Mouse (Mus musculus) C2C12 (cell line): ENCODE measurements around the gene Cox15. TPM values are rescaled to one million over a fixed set of nuclear protein-coding genes. Genes with fewer than 3 reads are reported as not detected.

ENCODE experiments used
- H3K27me3 ChIP-seq: one replicate; pipeline ENCODE4 v1.6.1; 2011; ENCODE audit not compliant: control insufficient read depth, insufficient read depth, insufficient read length
- H3K36me3 ChIP-seq: one replicate; pipeline ENCODE4 v1.6.1; 2011; ENCODE audit not compliant: control insufficient read depth, insufficient read depth
- H3K4me3 ChIP-seq: one replicate; pipeline ENCODE4 v1.5.1; 2011; ENCODE audit warnings: mild to moderate bottlenecking, control low read depth; ENCODE audit not compliant: poor library complexity, insufficient read depth, severe bottlenecking
- H3K79me2 ChIP-seq: one replicate; pipeline ENCODE4 v1.6.1; 2011; ENCODE audit not compliant: control insufficient read depth, insufficient read depth
- H3K79me3 ChIP-seq: one replicate; pipeline ENCODE4 v1.6.1; 2011; ENCODE audit warnings: low read depth, control low read depth
- H3ac ChIP-seq: one replicate; pipeline ENCODE3; 2011; ENCODE audit warnings: low read depth; ENCODE audit not compliant: control insufficient read depth, insufficient read length
- CEBPB ChIP-seq: IDR thresholded peaks from one replicate; pipeline ENCODE4 v1.6.1; 2011; ENCODE audit warnings: low read depth, mild to moderate bottlenecking, control low read depth, moderate library complexity
- CTCF ChIP-seq: IDR thresholded peaks from one replicate; pipeline ENCODE4 v1.5.1; 2011; ENCODE audit not compliant: control insufficient read depth, insufficient read depth, insufficient read length
- FOSL1 ChIP-seq: IDR thresholded peaks from one replicate; pipeline ENCODE4 v1.8.0; 2011; ENCODE audit warnings: mild to moderate bottlenecking, low read length; ENCODE audit not compliant: poor library complexity, insufficient read depth, severe bottlenecking
- MAX ChIP-seq: IDR thresholded peaks from one replicate; pipeline ENCODE4 v1.6.1; 2011; ENCODE audit warnings: mild to moderate bottlenecking, control low read depth
- MYOD1 ChIP-seq: IDR thresholded peaks from one replicate; pipeline ENCODE4 v1.6.1; 2011; ENCODE audit warnings: low read depth; ENCODE audit not compliant: control insufficient read depth, insufficient read length
- MYOG ChIP-seq: IDR thresholded peaks from one replicate; pipeline ENCODE4 v1.6.1; 2011; ENCODE audit not compliant: control insufficient read depth, insufficient read length; ENCODE audit errors: extremely low read depth
- USF1 ChIP-seq: IDR thresholded peaks from one replicate; pipeline ENCODE4 v1.6.1; 2011; ENCODE audit warnings: low read depth, mild to moderate bottlenecking, control low read depth, moderate library complexity
- polyA plus RNA-seq: library from polyadenylated mRNA; unstranded; fragments of >200 nt; fragmentation: generic; extraction: Trizol; gene quantifications from one replicate; pipeline ENCODE4 v1.2.1, GENCODE M21; 2012; ENCODE audit warnings: missing spikeins

Cox15 gene
- polyA plus RNA-seq, 1 experiment: 6.3 TPM

DNA sequence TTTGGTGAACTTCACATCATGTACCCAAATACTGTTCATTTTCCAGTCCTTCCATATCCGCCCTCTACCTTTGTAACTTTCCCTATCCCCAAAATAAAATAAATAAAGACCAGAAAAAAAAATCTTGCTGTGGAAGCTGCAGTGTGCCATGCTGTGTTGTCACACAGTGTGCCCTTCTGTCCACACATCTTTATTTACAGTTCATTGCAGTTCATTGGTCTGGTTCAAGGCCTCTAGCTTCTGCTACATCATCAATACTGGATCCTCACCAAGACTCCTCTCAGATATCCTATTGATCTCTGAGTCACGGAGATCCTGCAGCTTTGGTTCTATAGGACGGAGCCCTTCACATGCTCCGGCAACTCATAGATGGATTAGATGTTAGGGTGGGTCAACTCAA lies 39.7 kb upstream of the Cox15 start:
- no peaks in the 10 kb centered on the region for H3K36me3 ChIP-seq
- H3K27me3 ChIP-seq: peaks cover 29% of the 10 kb centered on the region
- no peak overlapping the region for H3ac ChIP-seq
- H3K4me3 ChIP-seq: no peak overlapping the region
- H3K79me3 ChIP-seq: no peaks in the 10 kb centered on the region
- H3K79me2 ChIP-seq: no peaks in the 10 kb centered on the region
- TF ChIP-seq FOSL1: no peak
- TF ChIP-seq CEBPB: no peak
- TF ChIP-seq USF1: no peak
- TF ChIP-seq MYOG: no peak
- no peak for TF ChIP-seq CTCF
- TF ChIP-seq MAX: no peak

DNA sequence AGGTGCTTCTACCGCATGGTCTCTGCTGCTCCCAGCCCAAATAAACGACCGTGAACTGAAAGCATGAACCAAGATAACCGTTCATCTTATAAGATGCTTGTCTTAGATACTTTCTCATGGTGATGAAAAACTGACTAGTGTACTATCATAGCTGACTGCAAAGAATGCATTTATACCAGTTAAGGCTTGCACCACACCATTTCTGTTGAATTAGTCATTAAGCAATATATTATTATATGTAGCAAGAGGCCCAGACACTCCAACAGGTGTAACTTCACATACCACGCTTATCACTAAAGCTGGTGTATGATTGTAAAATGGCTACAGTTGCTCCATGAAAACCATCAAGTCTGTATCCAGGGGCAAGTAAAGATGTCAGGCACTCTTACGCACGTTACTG lies 37.0 kb upstream of the Cox15 start:
- TF ChIP-seq MYOG: no peak
- no peak for TF ChIP-seq CEBPB
- no peak for TF ChIP-seq FOSL1
- no peak for TF ChIP-seq CTCF
- TF ChIP-seq MAX: no peak
- no peak for TF ChIP-seq USF1
- no peak for TF ChIP-seq MYOD1
- H3K79me3 ChIP-seq: no peaks in the 10 kb centered on the region
- peaks cover 33% of the 10 kb centered on the region for H3K27me3 ChIP-seq
- H3K4me3 ChIP-seq: no peak overlapping the region
- no peaks in the 10 kb centered on the region for H3K79me2 ChIP-seq
- H3ac ChIP-seq: no peak overlapping the region
- H3K36me3 ChIP-seq: no peaks in the 10 kb centered on the region

- H3K4me3 ChIP-seq: no peak overlapping the region
- peaks cover 29% of the 10 kb centered on the region for H3K27me3 ChIP-seq
- no peak overlapping the region for H3ac ChIP-seq
- TF ChIP-seq MYOG (no peak), MAX (no peak)
- no peaks in the 10 kb centered on the region for H3K79me2 ChIP-seq
- H3K79me3 ChIP-seq: no peaks in the 10 kb centered on the region
- H3K36me3 ChIP-seq: no peaks in the 10 kb centered on the region
Observed at GRCm38 (mm10) chr19:43786249-43787026, 33.6 kb upstream of the Cox15 start.

GRCm38 (mm10) chr19:43784761-43785160 lies 32.0 kb upstream of the Cox15 start:
- TF ChIP-seq USF1 (no peak), CEBPB (no peak), FOSL1 (no peak), MYOD1 (no peak), MAX (no peak), MYOG (no peak), CTCF (no peak)
- H3K27me3 ChIP-seq: peaks cover 24% of the 10 kb centered on the region
- H3K79me2 ChIP-seq: no peaks in the 10 kb centered on the region
- no peaks in the 10 kb centered on the region for H3K79me3 ChIP-seq
- H3ac ChIP-seq: no peak overlapping the region
- H3K4me3 ChIP-seq: no peak overlapping the region
- no peaks in the 10 kb centered on the region for H3K36me3 ChIP-seq

GRCm38 (mm10) chr19:43781980-43782379 lies 29.2 kb upstream of the Cox15 start, which contains the start of gene Abcc2:
TSS of gene Abcc2 (plus strand) at chr19:43782192.
- Histone ChIP-seq H3K4me3 (no peak within 1 kb of the TSS), H3ac (no peak within 1 kb of the TSS), H3K79me2 (no peaks in the 10 kb centered on the region), H3K79me3 (no peaks in the 10 kb centered on the region), H3K27me3 (peaks cover 19% of the 10 kb centered on the region), H3K36me3 (no peaks in the 10 kb centered on the region)
- TF ChIP-seq CEBPB (no peak), FOSL1 (no peak), CTCF (no peak), MYOD1 (no peak), MYOG (no peak), USF1 (no peak), MAX (no peak)

DNA sequence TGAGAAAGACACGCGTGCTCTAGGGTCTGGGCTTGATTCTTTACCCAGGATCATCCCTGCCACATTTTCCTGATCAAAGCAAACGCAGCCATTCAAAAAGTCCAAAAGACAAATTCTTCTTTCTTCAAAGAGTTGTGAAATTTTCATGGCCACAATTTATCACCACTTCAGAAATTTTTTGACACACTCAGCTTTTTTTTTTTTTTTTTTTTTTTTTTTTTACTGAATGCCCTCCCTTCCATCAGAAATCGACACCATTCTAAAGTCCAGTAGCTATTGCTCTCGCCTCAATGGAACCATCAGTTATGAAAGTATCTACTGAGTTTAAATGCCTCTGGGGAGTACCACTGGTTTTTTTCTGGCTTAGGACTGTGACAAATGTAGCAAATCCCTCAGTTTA lies 27.6 kb upstream of the Cox15 start:
- Histone ChIP-seq H3ac (no peak overlapping the region), H3K4me3 (no peak overlapping the region), H3K36me3 (no peaks in the 10 kb centered on the region), H3K79me3 (no peaks in the 10 kb centered on the region), H3K27me3 (peaks cover 19% of the 10 kb centered on the region), H3K79me2 (no peaks in the 10 kb centered on the region)
- no peak for TF ChIP-seq MAX
- TF ChIP-seq MYOG: no peak
- no peak for TF ChIP-seq USF1
- no peak for TF ChIP-seq FOSL1
- no peak for TF ChIP-seq CTCF
- TF ChIP-seq CEBPB: no peak
- no peak for TF ChIP-seq MYOD1
